Mouse (Mus musculus) lung, adult 2 months (tissue): ENCODE results near the gene Fam198a. TPM values are rescaled to one million over a fixed set of nuclear protein-coding genes. Genes with fewer than 3 reads are reported as not detected.

Source experiments
- DNase-seq: peaks from one replicate; pipeline ENCODE4 v3.0.0; 2022
- H3K4me1 ChIP-seq: fragments of 200-500 bp; 2 replicates; pipeline ENCODE4 v1.6.1; 2011; ENCODE audit warnings: low read length; ENCODE audit not compliant: control insufficient read depth, insufficient read depth
- H3K4me3 ChIP-seq: fragments of 200-500 bp; replicated peaks from 2 replicates; pipeline ENCODE3; 2011; ENCODE audit warnings: low read depth, mild to moderate bottlenecking, control low read depth, low read length; ENCODE audit errors: extremely low read depth
- CTCF ChIP-seq: fragments of 200-500 bp; IDR thresholded peaks from 2 replicates; pipeline ENCODE4 v1.5.1; 2011; ENCODE audit warnings: mild to moderate bottlenecking, low read length, control low read depth; ENCODE audit not compliant: insufficient read depth
- POLR2A ChIP-seq: fragments of 200-500 bp; IDR thresholded peaks from 2 replicates; pipeline ENCODE4 v1.6.1; 2011; ENCODE audit warnings: low read depth, mild to moderate bottlenecking, control low read depth, low read length, borderline replicate concordance; ENCODE audit errors: extremely low read depth
- WGBS: fragments of 180-500 bp; shearing (Covaris S2); methylation state at CpG from one replicate; pipeline ENCODE4 v1.1.7; 2018; 5-methylcytosine and 5-hydroxymethylcytosine counted together
- polyA plus RNA-seq: library from polyadenylated mRNA; depleted of rRNA; stranded (reverse); fragments of >200 nt; gene quantifications from 2 replicates; pipeline ENCODE4 v1.2.3, GENCODE M21; 2012

The Fam198a gene
- polyA plus RNA-seq, 1 experiment, result 8.4 TPM

DNA sequence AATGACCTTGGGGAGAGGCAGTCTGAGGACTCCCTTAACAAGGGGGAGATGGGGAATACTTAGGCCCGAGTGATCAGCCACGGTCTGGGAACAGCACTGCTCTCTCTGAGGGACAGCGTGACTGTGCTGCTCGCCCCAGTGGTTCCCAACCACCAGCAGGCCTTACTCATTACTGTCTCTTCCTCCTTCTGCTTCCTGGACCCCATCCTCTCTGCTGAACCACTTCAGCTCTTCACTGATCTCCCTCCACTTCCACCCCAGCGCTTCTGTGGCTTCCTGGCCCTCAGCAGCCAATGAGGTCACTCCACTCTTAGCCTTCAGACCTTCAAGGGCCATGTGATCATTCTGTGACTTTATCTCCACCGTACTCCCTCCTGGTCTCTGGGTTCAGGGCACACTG, 41.2 kb upstream of the Fam198a start:
- no peak for DNase-seq
- 63% methylated on average over 6 of the region's 6 CpGs for WGBS

DNA sequence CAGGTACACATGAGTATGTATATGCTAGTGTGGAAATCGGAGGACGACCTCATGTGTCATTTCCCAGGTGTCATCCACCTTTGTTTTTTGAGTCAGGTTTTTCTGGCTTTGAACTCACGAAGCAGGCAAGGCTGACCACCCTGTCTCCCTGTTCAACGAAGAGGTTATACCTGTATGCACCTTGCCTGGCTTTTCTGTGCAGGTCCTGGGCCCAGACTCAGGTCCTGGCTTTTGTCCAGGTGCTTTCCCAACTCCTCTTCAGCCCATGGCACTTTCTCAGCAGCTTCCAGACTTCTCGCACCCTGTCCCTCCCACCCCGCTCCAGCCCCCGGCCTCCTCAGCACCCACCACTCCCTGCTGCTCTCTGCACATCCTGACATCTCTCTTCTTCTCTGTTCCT, 39.6 kb upstream of the Fam198a start:
- TF ChIP-seq CTCF (no peak), POLR2A (no peak)
- DNase-seq, result no peak
- Histone ChIP-seq H3K4me1 (no peaks in the 10 kb centered on the region), H3K4me3 (no peak overlapping the region)
- WGBS, result 83% methylated on average over 7 of the region's 7 CpGs

More for the DNA sequence above, 41.2 kb upstream of the Fam198a start:
- no peak overlapping the region for H3K4me3 ChIP-seq
- TF ChIP-seq CTCF (no peak), POLR2A (no peak)
- no peaks in the 10 kb centered on the region; the same call in 1 of the 2 replicates for H3K4me1 ChIP-seq

DNA sequence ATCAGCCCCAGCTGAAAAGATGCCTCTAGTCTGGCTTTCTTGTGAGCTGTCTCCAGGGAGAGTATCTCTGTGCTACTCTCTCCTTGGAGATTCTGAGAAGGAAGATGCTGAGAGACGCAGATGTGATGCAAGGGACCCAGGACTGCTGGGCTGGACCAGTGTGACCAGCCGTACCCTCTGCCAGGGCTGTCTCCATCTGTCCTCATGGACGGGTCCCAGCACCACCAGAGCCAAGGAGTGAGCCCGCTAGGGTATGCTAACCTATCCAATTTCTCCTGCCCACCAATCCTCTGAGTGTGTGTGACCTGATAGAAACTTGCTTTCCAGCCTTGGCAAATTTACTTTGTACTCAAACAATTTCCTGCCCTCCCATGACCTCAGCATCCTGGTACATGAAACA, 38.0 kb upstream of the Fam198a start:
- H3K4me3 ChIP-seq, result no peak overlapping the region
- no peak for DNase-seq
- 82% methylated on average over 4 of the region's 4 CpGs for WGBS
- no peaks in the 10 kb centered on the region for H3K4me1 ChIP-seq
- TF ChIP-seq CTCF (no peak), POLR2A (no peak)

DNA sequence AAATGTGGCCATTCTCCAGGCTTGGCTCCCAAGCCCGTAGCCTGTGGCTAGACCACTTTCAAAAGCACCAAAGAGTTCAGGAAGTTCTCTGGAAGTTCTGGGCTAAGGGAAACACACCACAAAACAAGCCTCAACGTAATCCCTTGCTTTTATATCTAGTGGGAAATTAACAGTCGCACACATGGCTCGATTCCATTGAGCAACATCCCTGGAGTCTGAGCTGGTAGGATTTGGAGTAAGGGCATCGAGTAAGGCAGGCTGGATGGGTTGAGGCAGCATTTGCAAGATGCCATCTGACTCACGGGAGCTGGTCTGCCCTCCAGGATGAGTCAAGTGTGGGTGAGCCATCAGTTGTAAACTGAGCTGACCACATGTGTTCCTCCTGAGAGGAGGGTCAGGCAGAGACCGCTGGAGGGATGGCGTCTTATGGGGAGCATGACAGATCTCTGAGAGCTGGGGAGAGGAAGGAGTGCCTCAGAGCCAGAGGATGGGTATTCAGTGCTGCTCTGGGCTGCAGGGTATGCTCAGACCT, 36.5 kb upstream of the Fam198a start:
- no peaks in the 10 kb centered on the region for H3K4me1 ChIP-seq
- TF ChIP-seq CTCF (no peak), POLR2A (no peak)
- DNase-seq, result no peak
- WGBS, result 73% methylated on average over 8 of the region's 8 CpGs
- no peak overlapping the region for H3K4me3 ChIP-seq

DNA sequence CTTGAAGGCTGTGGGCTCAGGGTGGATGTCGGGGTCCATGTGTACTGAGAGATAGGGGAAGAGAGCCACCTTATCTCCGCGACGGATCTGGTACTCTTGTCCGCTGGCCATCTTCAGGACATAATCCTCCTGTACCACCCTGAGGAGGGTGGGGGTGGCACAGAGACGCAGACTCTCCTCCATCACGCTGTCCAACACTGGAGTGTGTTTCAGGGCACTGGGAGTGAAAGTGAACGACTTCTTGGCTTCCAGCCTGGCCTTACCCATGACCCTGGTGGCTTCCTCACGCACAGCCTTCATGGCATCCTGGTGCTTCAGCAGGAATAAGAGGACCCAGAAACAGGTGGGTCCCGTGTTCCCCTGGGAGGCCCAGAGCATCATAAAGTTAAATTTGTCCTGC, 35.7 kb upstream of the Fam198a start:
- TF ChIP-seq POLR2A, result no peak
- TF ChIP-seq CTCF, result no peak
- WGBS, result 84% methylated on average over 10 of the region's 10 CpGs
- Histone ChIP-seq H3K4me1 (no peaks in the 10 kb centered on the region), H3K4me3 (no peak overlapping the region)
- DNase-seq, result no peak

DNA sequence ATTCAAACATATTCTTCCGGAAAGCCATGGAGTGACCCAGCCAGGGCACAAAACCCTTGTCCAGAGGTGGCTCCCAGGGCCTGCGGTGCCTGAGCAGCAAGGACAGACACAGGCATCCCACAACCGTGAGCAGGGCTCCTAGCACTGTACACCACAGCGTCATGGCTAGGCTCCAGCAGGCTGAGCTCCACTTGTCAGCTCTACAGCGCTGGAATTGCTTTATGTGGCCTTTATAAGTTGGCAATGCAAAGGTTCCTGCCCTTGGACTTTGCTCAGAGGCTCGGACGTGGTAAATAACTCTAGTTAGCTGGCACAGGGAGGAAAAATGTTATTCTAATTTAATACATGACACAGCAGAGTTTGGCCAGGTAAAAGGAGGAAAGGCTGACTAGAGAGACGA, 34.7 kb upstream of the Fam198a start, which contains the start of gene Cyp8b1:
Gene Cyp8b1 (minus strand): TSS at position 204 of the 400 bp plus-strand sequence.
- WGBS, result 70% methylated on average over 8 of the region's 8 CpGs
- no peak for DNase-seq
- TF ChIP-seq CTCF (no peak), POLR2A (no peak)

DNA sequence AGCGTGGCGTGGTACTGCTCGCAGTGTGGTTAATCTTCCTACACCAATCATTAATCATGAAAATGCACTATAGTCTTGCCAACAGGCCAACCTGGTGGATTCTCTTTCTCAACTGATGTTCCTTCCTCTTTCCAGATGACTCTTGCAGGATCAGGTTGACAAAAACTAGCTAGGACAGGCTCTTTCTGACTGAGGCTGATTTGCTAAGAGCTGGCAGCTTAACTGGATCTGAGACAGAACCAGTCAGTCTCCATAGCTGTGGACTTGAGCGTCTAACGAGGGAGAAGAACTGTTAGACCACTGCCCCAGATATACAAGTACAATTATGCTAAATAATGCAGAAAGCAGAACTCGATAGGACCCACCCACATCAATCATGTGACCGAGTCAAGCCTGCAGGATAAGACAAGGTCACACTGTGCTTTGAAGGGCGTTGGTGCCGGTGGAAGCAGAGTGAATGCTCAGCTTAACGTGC, 31.7 kb upstream of the Fam198a start:
- no peak overlapping the region for H3K4me3 ChIP-seq
- no peaks in the 10 kb centered on the region for H3K4me1 ChIP-seq
- TF ChIP-seq CTCF (no peak), POLR2A (no peak)
- no peak for DNase-seq
- WGBS, result 65% methylated on average over 10 of the region's 10 CpGs

More for the DNA sequence above, 34.7 kb upstream of the Fam198a start, which contains the start of gene Cyp8b1:
- H3K4me3 ChIP-seq, result no peak within 1 kb of the TSS
- no peaks in the 10 kb centered on the region for H3K4me1 ChIP-seq

DNA sequence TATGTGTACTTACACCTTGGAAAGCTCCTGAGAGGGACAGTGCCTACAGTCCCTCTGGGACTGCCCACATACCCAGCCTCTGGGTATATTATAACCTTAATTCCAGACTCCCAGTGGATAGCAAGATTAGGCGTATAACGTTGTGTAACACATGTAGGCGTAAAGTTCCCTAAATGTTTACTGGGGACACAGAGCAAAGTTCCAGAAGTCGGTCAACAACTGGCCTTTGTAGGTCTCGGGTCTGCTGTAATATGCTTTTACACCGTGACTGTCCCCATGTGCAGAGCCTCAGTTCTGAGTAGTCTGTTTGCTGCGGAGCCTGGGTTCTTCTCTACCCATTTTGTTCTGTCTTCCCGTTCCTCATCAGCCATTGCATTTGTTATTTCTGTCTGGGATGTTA, 27.3 kb upstream of the Fam198a start:
- no peak for TF ChIP-seq POLR2A
- TF ChIP-seq CTCF, result no peak
- no peaks in the 10 kb centered on the region for H3K4me1 ChIP-seq
- no peak overlapping the region for H3K4me3 ChIP-seq
- WGBS, result 79% methylated on average over 8 of the region's 8 CpGs
- DNase-seq, result no peak

DNA sequence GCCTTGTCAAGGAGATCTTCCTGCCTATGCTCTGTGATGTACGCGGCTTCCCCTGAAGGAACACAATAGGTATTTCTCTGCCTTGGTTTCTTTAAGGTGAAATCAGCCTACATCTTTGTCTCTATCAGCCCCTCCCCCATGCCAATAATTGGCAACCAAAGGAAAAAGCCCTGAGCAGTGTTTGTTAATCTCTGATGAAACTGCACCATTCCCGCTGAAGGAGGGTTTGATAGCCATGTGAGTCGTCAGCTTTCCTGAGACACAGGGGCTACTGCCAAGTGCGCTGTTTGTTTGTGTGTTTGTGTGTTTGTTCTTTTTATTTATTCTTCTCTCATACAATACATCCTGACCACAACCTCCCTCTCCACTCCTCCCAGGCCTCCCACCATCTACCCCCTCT, 26.9 kb upstream of the Fam198a start:
- TF ChIP-seq CTCF (no peak), POLR2A (no peak)
- 78% methylated on average over 5 of the region's 5 CpGs for WGBS
- no peak overlapping the region for H3K4me3 ChIP-seq
- no peaks in the 10 kb centered on the region for H3K4me1 ChIP-seq
- no peak for DNase-seq

DNA sequence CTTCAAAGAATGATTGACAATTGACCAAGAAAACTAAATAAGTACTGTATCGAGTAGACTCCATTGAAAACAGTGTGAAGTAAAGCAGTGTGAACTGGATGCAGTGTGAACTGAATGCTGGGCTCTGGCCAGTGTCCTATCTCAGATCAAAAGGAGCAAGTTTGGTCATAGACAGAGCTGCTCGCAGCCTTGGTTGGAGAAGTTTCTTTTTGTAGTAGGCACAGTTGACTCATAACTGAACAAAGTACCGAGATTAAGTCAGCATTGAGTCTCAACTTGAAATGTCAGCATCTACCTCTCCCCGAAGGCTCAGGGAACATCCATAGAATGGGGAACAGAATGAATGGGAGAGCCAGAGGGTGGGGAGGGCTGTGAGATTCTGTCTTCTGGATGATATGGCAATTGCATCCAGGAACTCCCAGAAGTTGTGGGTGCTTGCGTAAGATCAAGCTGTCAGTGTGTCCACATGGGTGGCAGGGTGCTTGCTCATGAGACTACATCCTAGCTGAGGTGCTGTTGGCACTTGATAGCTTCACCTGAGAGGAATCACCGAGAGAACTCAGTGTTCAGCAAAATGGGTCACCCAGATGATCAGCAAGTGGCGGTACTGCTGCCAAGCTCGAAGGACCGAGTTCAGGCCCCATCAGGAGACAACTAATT, 25.8 kb upstream of the Fam198a start:
- WGBS, result 81% methylated on average over 9 of the region's 9 CpGs
- Histone ChIP-seq H3K4me3 (no peak overlapping the region), H3K4me1 (no peaks in the 10 kb centered on the region)
- TF ChIP-seq POLR2A (no peak), CTCF (no peak)
- no peak for DNase-seq

DNA sequence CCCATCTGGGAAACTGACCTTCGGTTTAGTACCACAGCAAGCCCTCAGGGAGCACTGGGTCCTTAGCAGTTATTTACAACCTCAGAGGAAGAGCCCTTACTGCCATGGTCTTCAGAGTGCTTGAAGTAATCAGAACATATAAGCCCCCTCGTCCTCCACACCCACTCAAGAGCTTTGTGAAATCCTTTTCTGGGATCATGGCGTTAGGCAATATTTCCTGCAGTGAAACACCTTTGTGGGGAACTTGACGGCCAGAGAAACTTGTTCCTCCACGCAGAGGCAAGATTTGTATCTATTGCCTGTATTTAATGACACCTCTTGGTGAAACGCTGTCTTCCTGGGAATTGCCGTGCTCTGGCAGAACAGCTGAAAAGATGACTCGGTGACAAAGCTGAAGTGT, 24.8 kb upstream of the Fam198a start:
- TF ChIP-seq POLR2A (no peak), CTCF (no peak)
- WGBS, result 49% methylated on average over 8 of the region's 8 CpGs
- no peak for DNase-seq

More for the DNA sequence above, 24.8 kb upstream of the Fam198a start:
- H3K4me3 ChIP-seq, result no peak overlapping the region
- no peaks in the 10 kb centered on the region for H3K4me1 ChIP-seq
